Mouse (Mus musculus) left cerebral cortex, postnatal 14 days (tissue): ENCODE measurements at regions not wholly inside any gene's neighbourhood (a gene's known extent, or its start where the extent isn't known, plus 50 kb on each side); places are given as distances from the start of the nearest gene placed in this dataset.

Experiments used
- DNase-seq, 2 experiments: peaks; one replicate each; pipeline ENCODE4 v3.0.0; 2021 to 2022; ENCODE audit warnings: low spot score in 2 of 2, mixed read lengths in 1 of 2
- intact Hi-C: fragments of 180-260 bp; cut with DNase I; formaldehyde crosslinking; loops from one replicate; pipeline ENCODE4 v1.15.1; 2025

GRCm38 (mm10) chr15:40386526-40386925 lies 252.4 kb downstream of the 9330182O14Rik start:
- intact Hi-C loops, result no loop called here

GRCm38 (mm10) chr15:40387746-40388145 lies 253.6 kb downstream of the 9330182O14Rik start:
- DNase-seq, result no peak
- intact Hi-C loops, result no loop called here

More at GRCm38 (mm10) chr15:40386526-40386925, 252.4 kb downstream of the 9330182O14Rik start:
- DNase-seq, result no peak

GRCm38 (mm10) chr15:40388806-40389205 lies 254.6 kb downstream of the 9330182O14Rik start:
- no peak for DNase-seq
- intact Hi-C loops, result no loop called here

GRCm38 (mm10) chr15:40435156-40435555 lies 301.0 kb downstream of the 9330182O14Rik start:
- no peak for DNase-seq
- intact Hi-C loops, result no loop called here

- DNase-seq, result no peak
- intact Hi-C loops, result no loop called here
These were observed 302.5 kb downstream of the 9330182O14Rik start for GRCm38 (mm10) chr15:40436688-40437087.

GRCm38 (mm10) chr15:40439827-40440226 lies 305.7 kb downstream of the 9330182O14Rik start:
- no peak for DNase-seq
- intact Hi-C loops, result no loop called here

GRCm38 (mm10) chr15:40448623-40449022 lies 314.5 kb downstream of the 9330182O14Rik start:
- intact Hi-C loops, result no loop called here
- DNase-seq, result no peak

GRCm38 (mm10) chr15:40453235-40453634 lies 319.1 kb downstream of the 9330182O14Rik start:
- DNase-seq, result no peak
- intact Hi-C loops, result no loop called here

GRCm38 (mm10) chr15:40475659-40476355 lies 341.6 kb downstream of the 9330182O14Rik start:
- intact Hi-C loops, result no loop called here
- no peak for DNase-seq

GRCm38 (mm10) chr15:40480386-40480785 lies 346.2 kb downstream of the 9330182O14Rik start:
- no peak for DNase-seq
- intact Hi-C loops, result no loop called here

GRCm38 (mm10) chr15:40481239-40481638 lies 347.1 kb downstream of the 9330182O14Rik start:
- no peak for DNase-seq
- intact Hi-C loops, result no loop called here

- intact Hi-C loops, result no loop called here
- no peak for DNase-seq
These were observed 351.8 kb downstream of the 9330182O14Rik start for GRCm38 (mm10) chr15:40485997-40486396.

- DNase-seq, result no peak
- intact Hi-C loops, result no loop called here
These were observed 367.3 kb downstream of the 9330182O14Rik start for GRCm38 (mm10) chr15:40501180-40502125.

GRCm38 (mm10) chr15:40510826-40511225 lies 376.7 kb downstream of the 9330182O14Rik start:
- intact Hi-C loops, result no loop called here
- DNase-seq, result no peak

GRCm38 (mm10) chr15:40524350-40524749 lies 390.2 kb downstream of the 9330182O14Rik start:
- DNase-seq, result no peak
- intact Hi-C loops, result no loop called here

- intact Hi-C loops, result loop anchor here (5.0 kb wide), 1 partner anchor 361 kb away; no protein-coding TSS in a partner anchor
- DNase-seq, result no peak
These were observed 399.3 kb downstream of the 9330182O14Rik start for GRCm38 (mm10) chr15:40533451-40533873.

- intact Hi-C loops, result no loop called here
- no peak for DNase-seq
These were observed 427.5 kb downstream of the 9330182O14Rik start for GRCm38 (mm10) chr15:40561661-40562060.

GRCm38 (mm10) chr15:40565716-40566115 lies 431.6 kb downstream of the 9330182O14Rik start:
- intact Hi-C loops, result no loop called here
- no peak for DNase-seq

GRCm38 (mm10) chr15:40566481-40566880 lies 432.3 kb downstream of the 9330182O14Rik start:
- intact Hi-C loops, result no loop called here

GRCm38 (mm10) chr15:40568701-40569100 lies 434.5 kb downstream of the 9330182O14Rik start:
- intact Hi-C loops, result no loop called here

More at GRCm38 (mm10) chr15:40566481-40566880, 432.3 kb downstream of the 9330182O14Rik start:
- no peak for DNase-seq

More at GRCm38 (mm10) chr15:40568701-40569100, 434.5 kb downstream of the 9330182O14Rik start:
- DNase-seq, result no peak
